ENCODE assay signal across 7 mouse cellular contexts in genomic region chr3:116507772-116508351, GRCm38 (mm10). TPM values are rescaled to one million over a fixed set of nuclear protein-coding genes. Genes with fewer than 3 reads are reported as not detected.
A peak's percentile ranks its signal among the peaks of the same experiment; 100 is the strongest.
DNase-seq lines count a peak whose midpoint lies in the region; ATAC-seq lines count a peak whose summit lies in the region.

Gene Rtca, minus strand, starts transcription at chr3:116508208.

- H3K4me3 ChIP-seq in intestine, embryonic 16.5 days (ENCODE audit: low read length): peak within 1 kb of the TSS; percentile 93
- H3K4me3 ChIP-seq in midbrain, embryonic 11.5 days (ENCODE audit: low read depth, low read length): peak within 1 kb of the TSS; percentile 91

- peak; percentile 96 for ATAC-seq in intestine, embryonic 16.5 days
- peak; percentile 94 for ATAC-seq in midbrain, embryonic 11.5 days (ENCODE audit: low FRiP score)

- peaks cover 6% of the 10 kb centered on the region; the same call in 1 of the 2 replicates for H3K36me3 ChIP-seq in intestine, embryonic 16.5 days (ENCODE audit: control insufficient read depth, insufficient read depth, low read length)
- peaks cover 9% of the 10 kb centered on the region; the same call in 1 of the 2 replicates for H3K36me3 ChIP-seq in midbrain, embryonic 11.5 days (ENCODE audit: control insufficient read depth, insufficient read depth, low read length)

- H3K4me1 ChIP-seq in intestine, embryonic 16.5 days (ENCODE audit: control insufficient read depth, insufficient read depth, low read length): peaks cover 16% of the 10 kb centered on the region
- H3K4me1 ChIP-seq in midbrain, embryonic 11.5 days (ENCODE audit: control insufficient read depth, insufficient read depth, low read length): peaks cover 6% of the 10 kb centered on the region

- WGBS in intestine, embryonic 16.5 days: under 1% methylated on average over 44 of the region's 44 CpGs
- WGBS in midbrain, embryonic 11.5 days: under 1% methylated on average over 44 of the region's 44 CpGs

- H3K9me3 ChIP-seq in intestine, embryonic 16.5 days (ENCODE audit: control insufficient read depth, low read length): no peaks in the 10 kb centered on the region
- H3K9me3 ChIP-seq in midbrain, embryonic 11.5 days (ENCODE audit: control insufficient read depth, low read length): no peaks in the 10 kb centered on the region

- peak within 1 kb of the TSS; percentile 66 for H3K27ac ChIP-seq in intestine, embryonic 16.5 days (ENCODE audit: low read length)
- peak within 1 kb of the TSS; percentile 32; the same call in 1 of the 2 replicates for H3K27ac ChIP-seq in midbrain, embryonic 11.5 days (ENCODE audit: low read depth, low read length)

- H3K4me2 ChIP-seq in intestine, embryonic 16.5 days (ENCODE audit: low read depth, low read length): peak within 1 kb of the TSS; percentile 74
- peak within 1 kb of the TSS; percentile 69 for H3K4me2 ChIP-seq in midbrain, embryonic 11.5 days

- intact Hi-C loops in left cerebral cortex, postnatal 36 days (cut with DNase I): loop anchor here (5.0 kb wide), 1 partner anchor 239 kb away; no protein-coding TSS in a partner anchor

- peak; percentile 98 for DNase-seq in adrenal gland, adult 2 months
- peak; percentile 95 for DNase-seq in embryo, embryonic 11.5 days (ENCODE audit: low read depth, low spot score)
- peak; percentile 99 for DNase-seq in gastrocnemius, postnatal 4 days (ENCODE audit: low spot score in 2 of 2)
- peak; percentile 98 for DNase-seq in left cerebral cortex, postnatal 36 days (ENCODE audit: low spot score in 2 of 2)
- DNase-seq in midbrain, embryonic 11.5 days (ENCODE audit: low spot score, missing footprints): peak; percentile 100
- peak; percentile 97 for DNase-seq in skeletal muscle tissue, adult 2 months (ENCODE audit: low read depth, low spot score)

- peak within 1 kb of the TSS; percentile 87 for H3K9ac ChIP-seq in intestine, embryonic 16.5 days (ENCODE audit: low read depth, low read length)
- peak within 1 kb of the TSS; percentile 95 for H3K9ac ChIP-seq in midbrain, embryonic 11.5 days (ENCODE audit: low read length)

- H3K27me3 ChIP-seq in intestine, embryonic 16.5 days (replicated peaks; ENCODE audit: control insufficient read depth, insufficient read depth, low read length): no peaks in the 10 kb centered on the region
- no peaks in the 10 kb centered on the region for H3K27me3 ChIP-seq in midbrain, embryonic 11.5 days (ENCODE audit: control insufficient read depth, insufficient read depth, low read length)

RNA-seq across cellular contexts. Expression of gene Rtca, which starts in this region (rescaled TPM):
- 10 to 100 TPM; 27.4 to 37.1 TPM for total RNA-seq in adrenal gland, adult 2 months (2021)
- polyA plus RNA-seq in adrenal gland, adult 2 months (2012; rRNA removed): 28.6 and 40.6 TPM in 2 replicates
- 10 to 100 TPM; 29.8 to 30.1 TPM for total RNA-seq in gastrocnemius, postnatal 4 days (2021)
- 56.9 and 62.2 TPM in 2 replicates for polyA plus RNA-seq in intestine, embryonic 16.5 days (2015; fragmentation: Nextera tagmentation; extraction: Ambion mirVana)
- total RNA-seq in left cerebral cortex, postnatal 36 days (2021): 10 to 100 TPM; 60.6 to 61.0 TPM
- polyA plus RNA-seq in midbrain, embryonic 11.5 days (2014; fragmentation: Nextera tagmentation; extraction: Ambion mirVana): 119 and 129 TPM in 2 replicates

Comparison
In these comparisons a context has a peak if more than half of its experiments do, and no peak if none do; other contexts are left out.
1. Peak in every context shown above with its lines: DNase-seq, ATAC-seq, H3K4me3 ChIP-seq and H3K27ac ChIP-seq.